Mouse (Mus musculus) frontal cortex, adult 2 months (tissue): ENCODE data around the gene Gabbr2. TPM values are rescaled to one million over a fixed set of nuclear protein-coding genes. Genes with fewer than 3 reads are reported as not detected.

Experiments used
- DNase-seq, 2 experiments: peaks; one replicate each; pipeline ENCODE4 v3.0.0; 2022; ENCODE audit warnings: low spot score in 1 of 2; ENCODE audit errors: extremely low spot score in 1 of 2
- polyA plus RNA-seq: library from polyadenylated mRNA; depleted of rRNA; stranded (reverse); fragments of >200 nt; gene quantifications from 2 replicates; pipeline ENCODE4 v1.2.3, GENCODE M21; 2012

Gene Gabbr2
- polyA plus RNA-seq, 1 experiment: 95.3 TPM

- DNase-seq: no peak
Measured at GRCm38 (mm10) chr4:46868921-46869320, 122.8 kb downstream of the Gabbr2 start.

GRCm38 (mm10) chr4:46868181-46868580 is 123.5 kb downstream of the Gabbr2 start:
- no peak for DNase-seq

- DNase-seq: no peak
Measured at GRCm38 (mm10) chr4:46867779-46868178, 123.9 kb downstream of the Gabbr2 start.

- no peak for DNase-seq
Measured at GRCm38 (mm10) chr4:46866070-46866469, 125.6 kb downstream of the Gabbr2 start.

GRCm38 (mm10) chr4:46863721-46864120 is 128.0 kb downstream of the Gabbr2 start:
- no peak for DNase-seq

GRCm38 (mm10) chr4:46862677-46863076 is 129.0 kb downstream of the Gabbr2 start:
- DNase-seq: no peak

- no peak for DNase-seq
Measured at GRCm38 (mm10) chr4:46860586-46860985, 131.1 kb downstream of the Gabbr2 start.

- no peak for DNase-seq
Measured at GRCm38 (mm10) chr4:46858899-46859298, 132.8 kb downstream of the Gabbr2 start.

GRCm38 (mm10) chr4:46856145-46856544 is 135.5 kb downstream of the Gabbr2 start:
- DNase-seq: no peak

GRCm38 (mm10) chr4:46854686-46855385 is 136.8 kb downstream of the Gabbr2 start:
- peak; percentile 54 to 65 for DNase-seq

- DNase-seq: no peak
Measured at GRCm38 (mm10) chr4:46853852-46854460, 137.7 kb downstream of the Gabbr2 start.

GRCm38 (mm10) chr4:46847745-46848144 is 143.9 kb downstream of the Gabbr2 start:
- no peak for DNase-seq

- DNase-seq: no peak
Measured at GRCm38 (mm10) chr4:46846396-46846795, 145.3 kb downstream of the Gabbr2 start.

- DNase-seq: no peak
Measured at GRCm38 (mm10) chr4:46844982-46845643, 146.6 kb downstream of the Gabbr2 start.

GRCm38 (mm10) chr4:46844567-46844966 is 147.1 kb downstream of the Gabbr2 start:
- DNase-seq: no peak

- peak in 1 of 2 experiments; percentile 44 for DNase-seq
Measured at GRCm38 (mm10) chr4:46842596-46842995, 149.1 kb downstream of the Gabbr2 start.

GRCm38 (mm10) chr4:46840146-46840545 is 151.5 kb downstream of the Gabbr2 start:
- DNase-seq: no peak

- DNase-seq: peak; percentile 52 to 69
Measured at GRCm38 (mm10) chr4:46837362-46837761, 154.3 kb downstream of the Gabbr2 start.

- DNase-seq: no peak
Measured at GRCm38 (mm10) chr4:46836065-46836464, 155.6 kb downstream of the Gabbr2 start.

GRCm38 (mm10) chr4:46835064-46835463 is 156.6 kb downstream of the Gabbr2 start:
- no peak for DNase-seq

GRCm38 (mm10) chr4:46832834-46833544 is 158.7 kb downstream of the Gabbr2 start:
- no peak for DNase-seq
